Mouse (Mus musculus): ENCODE measurements around the gene Gm8994. TPM values are rescaled to one million over a fixed set of nuclear protein-coding genes. Genes with fewer than 3 reads are reported as not detected.
"Not testable (repeated sequence)": the region's sequence is repeated elsewhere in the genome, so short reads cannot be mapped to it uniquely, and the experiment has no call there.

Gene Gm8994
- polyA plus RNA-seq (2017; shearing (Covaris generic)), result not detected

GRCm38 (mm10) chr6:136327239-136327638, at the start of gene Gm8994:
Gene Gm8994 (plus strand): TSS chr6:136327539.
- not testable (repeated sequence) for ATAC-seq

GRCm38 (mm10) chr6:136277685-136278084, 49.7 kb upstream of the Gm8994 start:
- no peak for ATAC-seq

- ATAC-seq, result no peak
Observed at GRCm38 (mm10) chr6:136284565-136284964, 42.8 kb upstream of the Gm8994 start.

- ATAC-seq, result no peak
Observed at GRCm38 (mm10) chr6:136286180-136286579, 41.2 kb upstream of the Gm8994 start.

- no peak for ATAC-seq
Observed at GRCm38 (mm10) chr6:136286589-136286988, 40.8 kb upstream of the Gm8994 start.

GRCm38 (mm10) chr6:136291424-136291823, 35.9 kb upstream of the Gm8994 start:
- no peak for ATAC-seq

- no peak for ATAC-seq
Observed at GRCm38 (mm10) chr6:136291951-136292714, 35.2 kb upstream of the Gm8994 start.

GRCm38 (mm10) chr6:136293700-136294099, 33.6 kb upstream of the Gm8994 start:
- no peak for ATAC-seq

- ATAC-seq, result no peak
Observed at GRCm38 (mm10) chr6:136295821-136296220, 31.5 kb upstream of the Gm8994 start.

GRCm38 (mm10) chr6:136296251-136296650, 31.1 kb upstream of the Gm8994 start:
- ATAC-seq, result no peak

GRCm38 (mm10) chr6:136303514-136303913, 23.8 kb upstream of the Gm8994 start:
- no peak for ATAC-seq

- ATAC-seq, result no peak
Observed at GRCm38 (mm10) chr6:136304369-136304988, 22.9 kb upstream of the Gm8994 start.

GRCm38 (mm10) chr6:136309487-136309886, 17.9 kb upstream of the Gm8994 start:
- no peak for ATAC-seq

GRCm38 (mm10) chr6:136328416-136328815, 1.1 kb downstream of the Gm8994 start:
- ATAC-seq, result not testable (repeated sequence)

GRCm38 (mm10) chr6:136340669-136341068, 13.3 kb downstream of the Gm8994 start:
- ATAC-seq, result no peak

GRCm38 (mm10) chr6:136341093-136341492, 13.8 kb downstream of the Gm8994 start:
- no peak for ATAC-seq

- no peak for ATAC-seq
Observed at GRCm38 (mm10) chr6:136343868-136344267, 16.5 kb downstream of the Gm8994 start.

GRCm38 (mm10) chr6:136345034-136345433, 17.7 kb downstream of the Gm8994 start:
- ATAC-seq, result no peak

GRCm38 (mm10) chr6:136345641-136346040, 18.3 kb downstream of the Gm8994 start:
- no peak for ATAC-seq

GRCm38 (mm10) chr6:136347053-136347452, 19.7 kb downstream of the Gm8994 start:
- ATAC-seq, result no peak

GRCm38 (mm10) chr6:136347631-136348030, 20.3 kb downstream of the Gm8994 start:
- no peak for ATAC-seq

GRCm38 (mm10) chr6:136353399-136354184, 26.3 kb downstream of the Gm8994 start:
- ATAC-seq, result no peak

- ATAC-seq, result no peak
Observed at GRCm38 (mm10) chr6:136358471-136358870, 31.1 kb downstream of the Gm8994 start.

Measured in CD4-positive, CD25-positive, alpha-beta regulatory T cell, adult 4 months (primary cell).